Mouse (Mus musculus): ENCODE results near the gene Ddb2. TPM values are rescaled to one million over a fixed set of nuclear protein-coding genes. Genes with fewer than 3 reads are reported as not detected.
A peak's percentile ranks its signal among the peaks of the same experiment; 100 is the strongest.

Gene Ddb2
- polyA plus RNA-seq, 1 experiment = 0.57 TPM

GRCm38 (mm10) chr2:91179825-91180224 is 57.0 kb downstream of the Ddb2 start:
- Histone ChIP-seq H3K4me3 (replicated peaks) (no peak overlapping the region), H3K9me3 (no peaks in the 10 kb centered on the region), H3K27me3 (replicated peaks) (no peaks in the 10 kb centered on the region), H3K4me1 (peaks cover 47% of the 10 kb centered on the region), H3K36me3 (replicated peaks; ENCODE audit: low read length) (peaks cover 69% of the 10 kb centered on the region)
- no peak for TF ChIP-seq FLI1 (IDR thresholded peaks at IDR 0.05; ENCODE audit: low read length)
- no peak for TF ChIP-seq GATA1 (IDR thresholded peaks at IDR 0.05; ENCODE audit: borderline replicate concordance, low read length)

GRCm38 (mm10) chr2:91176234-91176633 is 60.5 kb downstream of the Ddb2 start:
- TF ChIP-seq FLI1 (IDR thresholded peaks at IDR 0.05; ENCODE audit: low read length) = no peak
- no peak for TF ChIP-seq GATA1 (IDR thresholded peaks at IDR 0.05; ENCODE audit: borderline replicate concordance, low read length)
- Histone ChIP-seq H3K27me3 (replicated peaks) (no peaks in the 10 kb centered on the region), H3K36me3 (replicated peaks; ENCODE audit: low read length) (peaks cover 91% of the 10 kb centered on the region), H3K4me3 (replicated peaks) (no peak overlapping the region), H3K9me3 (no peaks in the 10 kb centered on the region), H3K4me1 (peaks cover 24% of the 10 kb centered on the region)

GRCm38 (mm10) chr2:91175490-91175889 is 61.3 kb downstream of the Ddb2 start:
- Histone ChIP-seq H3K9me3 (no peaks in the 10 kb centered on the region), H3K27me3 (replicated peaks) (no peaks in the 10 kb centered on the region), H3K36me3 (replicated peaks; ENCODE audit: low read length) (peaks cover 92% of the 10 kb centered on the region), H3K4me1 (peaks cover 17% of the 10 kb centered on the region), H3K4me3 (replicated peaks) (no peak overlapping the region)
- TF ChIP-seq FLI1 (IDR thresholded peaks at IDR 0.05; ENCODE audit: low read length) (no peak), GATA1 (IDR thresholded peaks at IDR 0.05; ENCODE audit: borderline replicate concordance, low read length) (no peak)

GRCm38 (mm10) chr2:91169587-91170322 is 67.0 kb downstream of the Ddb2 start:
- TF ChIP-seq FLI1 (IDR thresholded peaks at IDR 0.05; ENCODE audit: low read length) (no peak), GATA1 (IDR thresholded peaks at IDR 0.05; ENCODE audit: borderline replicate concordance, low read length) (no peak)
- Histone ChIP-seq H3K9me3 (no peaks in the 10 kb centered on the region), H3K27me3 (replicated peaks) (no peaks in the 10 kb centered on the region), H3K4me1 (no peaks in the 10 kb centered on the region; the same call in 1 of the 2 replicates), H3K36me3 (replicated peaks; ENCODE audit: low read length) (peaks cover 97% of the 10 kb centered on the region), H3K4me3 (replicated peaks) (no peak overlapping the region)

- H3K4me3 ChIP-seq (replicated peaks) = no peak overlapping the region
- no peaks in the 10 kb centered on the region for H3K9me3 ChIP-seq
- H3K27me3 ChIP-seq (replicated peaks) = no peaks in the 10 kb centered on the region
- H3K4me1 ChIP-seq = peaks cover 9% of the 10 kb centered on the region; the same call in 1 of the 2 replicates
- peaks cover 98% of the 10 kb centered on the region for H3K36me3 ChIP-seq (replicated peaks; ENCODE audit: low read length)
- TF ChIP-seq FLI1 (IDR thresholded peaks at IDR 0.05; ENCODE audit: low read length) (no peak), GATA1 (IDR thresholded peaks at IDR 0.05; ENCODE audit: borderline replicate concordance, low read length) (no peak)
Observed at GRCm38 (mm10) chr2:91167629-91168028, 69.2 kb downstream of the Ddb2 start.

- Histone ChIP-seq H3K4me1 (peaks cover 12% of the 10 kb centered on the region; the same call in 1 of the 2 replicates), H3K9me3 (no peaks in the 10 kb centered on the region), H3K27me3 (replicated peaks) (no peaks in the 10 kb centered on the region), H3K4me3 (replicated peaks) (no peak overlapping the region), H3K36me3 (replicated peaks; ENCODE audit: low read length) (peaks cover 98% of the 10 kb centered on the region)
- TF ChIP-seq FLI1 (IDR thresholded peaks at IDR 0.05; ENCODE audit: low read length) (no peak), GATA1 (IDR thresholded peaks at IDR 0.05; ENCODE audit: borderline replicate concordance, low read length) (no peak)
Observed at GRCm38 (mm10) chr2:91164991-91165390, 71.8 kb downstream of the Ddb2 start.

GRCm38 (mm10) chr2:91163532-91163931 is 73.2 kb downstream of the Ddb2 start:
- H3K4me3 ChIP-seq (replicated peaks) = peak overlapping the region; percentile 44
- H3K27me3 ChIP-seq (replicated peaks) = no peaks in the 10 kb centered on the region
- TF ChIP-seq GATA1 (IDR thresholded peaks at IDR 0.05; ENCODE audit: borderline replicate concordance, low read length) (no peak), FLI1 (IDR thresholded peaks at IDR 0.05; ENCODE audit: low read length) (no peak)
- H3K36me3 ChIP-seq (replicated peaks; ENCODE audit: low read length) = peaks cover 98% of the 10 kb centered on the region
- H3K9me3 ChIP-seq = no peaks in the 10 kb centered on the region
- peaks cover 12% of the 10 kb centered on the region; the same call in 1 of the 2 replicates for H3K4me1 ChIP-seq

- H3K9me3 ChIP-seq = no peaks in the 10 kb centered on the region
- TF ChIP-seq GATA1 (IDR thresholded peaks at IDR 0.05; ENCODE audit: borderline replicate concordance, low read length) (no peak), FLI1 (IDR thresholded peaks at IDR 0.05; ENCODE audit: low read length) (no peak)
- no peak overlapping the region for H3K4me3 ChIP-seq (replicated peaks)
- peaks cover 98% of the 10 kb centered on the region for H3K36me3 ChIP-seq (replicated peaks; ENCODE audit: low read length)
- H3K27me3 ChIP-seq (replicated peaks) = no peaks in the 10 kb centered on the region
- peaks cover 12% of the 10 kb centered on the region; the same call in 1 of the 2 replicates for H3K4me1 ChIP-seq
Observed at GRCm38 (mm10) chr2:91162952-91163351, 73.8 kb downstream of the Ddb2 start.

Other genes starting within 250 kb of the Ddb2 start
- gene Rapsn, start 201.4 kb downstream of the Ddb2 start, polyA plus RNA-seq (2012; ENCODE audit: insufficient read depth, low replicate concordance) = 6.0 and 10.3 TPM in 2 replicates
- 29.3 and 127 TPM in 2 replicates for gene Psmc3, start 183.0 kb downstream of the Ddb2 start, polyA plus RNA-seq (2012; ENCODE audit: insufficient read depth, low replicate concordance)
- gene Slc39a13, start 166.6 kb downstream of the Ddb2 start, polyA plus RNA-seq (2012; ENCODE audit: insufficient read depth, low replicate concordance) = 28.0 and 30.3 TPM in 2 replicates
- gene Spi1, start 154.6 kb downstream of the Ddb2 start, polyA plus RNA-seq (2012; ENCODE audit: insufficient read depth, low replicate concordance) = 24.1 and 123 TPM in 2 replicates
- gene Mybpc3, start 118.8 kb downstream of the Ddb2 start, polyA plus RNA-seq (2012; ENCODE audit: insufficient read depth, low replicate concordance) = 0.20 TPM in 1 of 2 replicates, not detected in the other
- 8.8 and 14.6 TPM in 2 replicates for gene Madd, start 53.1 kb downstream of the Ddb2 start, polyA plus RNA-seq (2012; ENCODE audit: insufficient read depth, low replicate concordance)
- 7.4 TPM in 1 of 2 replicates, not detected in the other for gene Nr1h3, start 34.1 kb downstream of the Ddb2 start, polyA plus RNA-seq (2012; ENCODE audit: insufficient read depth, low replicate concordance)
- 5.2 and 6.5 TPM in 2 replicates for gene Acp2, start 34.1 kb downstream of the Ddb2 start, polyA plus RNA-seq (2012; ENCODE audit: insufficient read depth, low replicate concordance)
- gene Pacsin3, start 19.0 kb upstream of the Ddb2 start, polyA plus RNA-seq (2012; ENCODE audit: insufficient read depth, low replicate concordance) = 0.47 TPM in 1 of 2 replicates, not detected in the other
- gene Arfgap2, start 28.0 kb upstream of the Ddb2 start, polyA plus RNA-seq (2012; ENCODE audit: insufficient read depth, low replicate concordance) = 19.6 and 28.6 TPM in 2 replicates
- 1.5 and 2.6 TPM in 2 replicates for gene 1110051M20Rik, start 207.7 kb upstream of the Ddb2 start, polyA plus RNA-seq (2012; ENCODE audit: insufficient read depth, low replicate concordance)
- 0.16 TPM in 1 of 2 replicates, not detected in the other for gene Lrp4, start 220.5 kb upstream of the Ddb2 start, polyA plus RNA-seq (2012; ENCODE audit: insufficient read depth, low replicate concordance)

All from megakaryocyte, embryonic 14.5 days (primary cell).